Mouse (Mus musculus) thymus, postnatal 25 days (tissue): ENCODE results near the gene Mxra8.

Source experiments
- DNase-seq: peaks from one replicate; pipeline ENCODE4 v3.0.0; 2022

Mxra8 gene

GRCm38 (mm10) chr4:155838187-155839153, 1.0 kb upstream of the Mxra8 start:
- DNase-seq = no peak

GRCm38 (mm10) chr4:155840076-155841002, 859 bp downstream of the Mxra8 start:
- DNase-seq = no peak

- DNase-seq = peak; percentile 71
Measured at GRCm38 (mm10) chr4:155841003-155841454, 1.5 kb downstream of the Mxra8 start.

- DNase-seq = no peak
Measured at GRCm38 (mm10) chr4:155841651-155842270, 2.3 kb downstream of the Mxra8 start.

- DNase-seq = no peak
Measured at GRCm38 (mm10) chr4:155843231-155843630, 3.8 kb downstream of the Mxra8 start.

GRCm38 (mm10) chr4:155846871-155847578, 7.5 kb downstream of the Mxra8 start, which contains the start of gene Dvl1:
TSS of gene Dvl1 (plus strand) at chr4:155847402.
- DNase-seq = peak; percentile 97

- DNase-seq = peak; percentile 64
Measured at GRCm38 (mm10) chr4:155847591-155848352, 8.3 kb downstream of the Mxra8 start.

- DNase-seq = no peak
Measured at GRCm38 (mm10) chr4:155848434-155849095, 9.1 kb downstream of the Mxra8 start.

- no peak for DNase-seq
Measured at GRCm38 (mm10) chr4:155849391-155849790, 9.9 kb downstream of the Mxra8 start.

- no peak for DNase-seq
Measured at GRCm38 (mm10) chr4:155849792-155850451, 10.4 kb downstream of the Mxra8 start.

GRCm38 (mm10) chr4:155851368-155851767, 11.9 kb downstream of the Mxra8 start:
- DNase-seq = no peak

- DNase-seq = no peak
Measured at GRCm38 (mm10) chr4:155851951-155852411, 12.5 kb downstream of the Mxra8 start.

GRCm38 (mm10) chr4:155853421-155853820, 13.9 kb downstream of the Mxra8 start:
- DNase-seq = no peak

GRCm38 (mm10) chr4:155854991-155855390, 15.5 kb downstream of the Mxra8 start:
- DNase-seq = no peak

GRCm38 (mm10) chr4:155856071-155856470, 16.6 kb downstream of the Mxra8 start:
- no peak for DNase-seq

- no peak for DNase-seq
Measured at GRCm38 (mm10) chr4:155856881-155857280, 17.4 kb downstream of the Mxra8 start.

GRCm38 (mm10) chr4:155859318-155859717, 19.8 kb downstream of the Mxra8 start:
- DNase-seq = peak; percentile 49

- no peak for DNase-seq
Measured at GRCm38 (mm10) chr4:155861787-155862186, 22.3 kb downstream of the Mxra8 start.

- DNase-seq = no peak
Measured at GRCm38 (mm10) chr4:155863001-155863400, 23.5 kb downstream of the Mxra8 start, which contains the start of gene Tas1r3. TSS of gene Tas1r3 (minus strand) at chr4:155863362.
